Mouse (Mus musculus): Measurements from ENCODE around the gene Adk.

GRCm38 (mm10) chr14:21359207-21359895, 307.0 kb downstream of the Adk start:
- no peak for TF ChIP-seq CTCF (IDR thresholded peaks at IDR 0.05; ENCODE audit: low read depth, low read length)
- TF ChIP-seq POLR2A (IDR thresholded peaks at IDR 0.05; ENCODE audit: borderline replicate concordance, low read depth, low read length): no peak

Measured in bone marrow macrophage, adult 2 months (primary cell).